Mouse (Mus musculus) CD4-positive helper T cell, adult 2 months (primary cell): ENCODE data around the gene Rhbdd3.
"Not testable (repeated sequence)": the region's sequence is repeated elsewhere in the genome, so short reads cannot be mapped to it uniquely, and the experiment has no call there.

ENCODE experiments used
- DNase-seq: peaks from one replicate; pipeline ENCODE4 v3.0.0-alpha.2; 2012; ENCODE audit warnings: low read depth, missing footprints, low spot score

Gene Rhbdd3

DNA sequence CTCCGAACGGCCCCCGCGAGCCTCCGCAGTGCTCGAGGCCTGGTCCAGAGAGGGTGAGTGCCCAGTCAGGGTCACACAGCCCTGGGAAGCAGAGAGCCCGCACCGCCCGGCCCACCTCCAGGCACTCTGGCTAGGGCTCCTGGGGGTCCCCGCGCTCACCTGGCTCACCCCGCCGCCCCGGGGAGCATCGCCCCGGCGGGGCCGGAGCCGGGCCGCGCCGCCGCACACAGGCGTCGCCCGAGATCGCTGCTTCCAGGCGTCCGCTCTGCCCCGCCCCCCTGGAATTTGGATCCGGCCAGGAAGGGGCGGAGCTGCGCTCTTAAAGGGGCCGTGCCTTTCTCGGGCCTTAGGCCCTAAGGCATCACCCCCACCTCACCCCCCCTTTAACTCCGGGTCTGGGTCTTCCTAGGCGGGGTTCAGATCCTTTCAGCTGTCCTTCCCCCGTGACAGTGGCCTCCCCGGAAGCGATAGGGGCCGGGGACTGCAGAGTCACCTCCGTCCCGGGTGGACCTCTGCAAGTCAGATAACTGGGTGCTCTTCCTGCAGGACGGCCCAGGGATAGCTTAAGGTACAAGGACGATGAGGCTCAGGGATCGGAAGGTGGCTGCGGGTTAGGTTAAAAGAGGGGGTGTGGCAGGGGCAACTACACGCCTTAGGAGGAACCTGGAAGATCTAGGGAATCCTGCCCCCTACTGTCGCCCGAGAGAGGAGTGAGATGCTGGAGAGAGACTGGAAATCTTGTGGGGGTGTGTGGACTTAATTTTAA, 33.5 kb upstream of the Rhbdd3 start, which contains the start of gene Gas2l1:
Gas2l1 (minus strand) TSS at position 272 of the 766 bp plus-strand sequence.
- peak; percentile 67 for DNase-seq

DNA sequence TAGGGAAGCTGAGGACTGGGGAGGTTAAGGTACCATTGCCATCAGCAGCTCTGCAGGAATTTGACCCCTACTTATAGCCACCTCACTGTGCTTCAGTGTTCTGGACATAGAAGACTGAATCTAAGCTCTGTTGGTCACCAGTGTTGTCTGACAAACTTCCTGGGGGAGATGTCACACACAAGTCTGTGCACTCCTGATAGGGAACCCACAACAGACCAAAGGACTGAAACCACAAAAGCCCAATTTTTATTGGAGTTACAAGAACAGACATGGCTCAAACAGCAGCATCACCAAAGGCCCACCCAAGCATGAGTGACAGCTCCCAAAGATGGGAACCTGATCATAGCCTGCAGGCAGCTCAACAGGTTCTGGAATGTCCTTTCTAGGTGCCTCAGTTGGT, 31.7 kb upstream of the Rhbdd3 start:
- no peak for DNase-seq

DNA sequence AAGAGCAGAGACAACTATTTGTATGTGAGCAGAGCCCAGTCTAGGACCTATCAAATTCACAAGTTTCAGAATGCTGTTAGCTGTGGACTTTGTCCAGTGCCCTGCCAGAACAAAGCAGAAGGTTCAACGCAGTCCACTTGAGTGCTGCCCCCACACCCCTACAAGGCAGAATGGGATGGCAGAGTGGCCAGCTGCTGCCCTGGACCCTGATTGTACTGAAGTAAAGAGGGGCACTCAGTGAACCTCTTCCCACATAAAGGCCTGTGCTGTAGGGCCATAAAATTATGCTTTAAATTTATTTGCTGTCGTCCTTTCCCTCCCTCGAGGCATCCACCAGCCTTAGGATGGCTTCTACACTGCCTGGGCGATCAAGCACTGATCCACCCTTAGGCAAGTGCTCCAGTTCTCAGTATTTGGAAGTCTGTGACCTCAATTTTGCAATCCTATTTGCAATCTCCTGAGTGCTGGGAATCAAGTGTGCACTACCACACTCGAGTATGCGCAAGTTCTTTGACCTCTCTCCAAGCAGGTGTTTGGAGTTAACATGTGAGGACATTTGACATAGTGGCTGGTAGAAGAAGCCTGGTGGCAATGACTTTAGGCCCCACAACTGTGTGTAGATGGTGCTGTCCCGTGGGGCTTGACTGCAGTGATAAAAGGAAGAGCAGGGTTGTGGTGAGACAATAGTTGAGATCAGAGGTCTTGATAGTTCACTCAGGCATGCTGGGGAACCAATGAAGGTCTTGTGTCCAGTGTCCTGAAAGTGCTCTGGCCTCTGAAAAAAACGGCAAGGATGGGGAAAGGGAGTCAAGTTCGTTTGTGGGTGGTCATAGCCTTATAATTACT, 30.4 kb upstream of the Rhbdd3 start:
- no peak for DNase-seq

DNA sequence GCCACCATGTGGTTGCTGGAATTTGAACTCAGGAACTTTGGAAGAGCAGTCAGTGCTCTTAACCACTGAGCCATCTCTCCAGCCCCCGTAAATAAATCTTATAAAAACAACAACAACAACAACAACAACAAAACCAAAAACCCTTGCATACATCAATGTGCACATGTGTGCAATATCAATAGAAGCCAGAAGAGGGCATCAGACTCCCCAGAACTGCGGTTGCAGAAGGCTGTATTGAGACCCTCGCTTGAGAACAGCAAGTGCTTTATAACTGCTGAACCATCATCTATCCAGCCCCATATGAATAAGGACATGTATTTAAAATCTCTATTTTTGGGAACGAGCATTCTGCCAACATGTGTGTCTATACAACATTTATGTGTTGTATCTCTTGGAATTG, 23.8 kb upstream of the Rhbdd3 start:
- peak; percentile 33 for DNase-seq

DNA sequence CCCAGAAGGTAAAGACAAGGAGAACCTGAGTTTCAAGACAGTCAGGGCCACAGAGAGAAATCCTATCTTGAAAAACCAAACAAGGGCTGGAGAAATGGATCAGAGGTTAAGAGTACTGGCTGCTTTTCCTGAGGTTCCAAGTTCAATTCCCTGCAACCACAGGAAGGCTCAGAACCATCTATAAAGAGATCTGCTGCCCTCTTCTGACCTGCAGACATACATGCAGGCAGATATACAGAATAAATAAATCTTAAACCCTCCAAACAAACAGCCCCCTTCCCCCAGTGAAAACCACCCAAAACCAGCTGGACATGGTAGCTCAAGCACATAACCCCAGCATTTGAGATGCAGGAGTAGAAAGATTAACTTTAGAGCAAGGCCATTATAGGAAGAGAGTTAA, 23.0 kb upstream of the Rhbdd3 start:
- no peak for DNase-seq

DNA sequence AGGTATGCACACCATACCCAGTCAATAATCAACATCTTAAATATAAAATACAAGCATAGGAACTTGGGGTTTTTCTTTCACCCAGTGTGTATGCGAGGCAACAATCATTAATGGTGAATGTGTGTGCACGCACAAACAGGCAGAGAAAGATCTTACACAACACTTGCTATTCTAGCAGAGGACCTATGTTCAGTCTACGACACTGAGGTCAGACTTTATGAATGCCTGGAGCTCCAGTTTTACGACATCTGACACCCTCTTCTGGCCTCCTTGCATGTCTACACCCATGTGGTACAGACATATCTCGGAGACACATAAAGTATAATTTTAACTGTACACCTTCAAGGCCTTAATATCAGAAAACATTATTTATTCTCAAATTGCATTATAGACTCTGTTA, 21.9 kb upstream of the Rhbdd3 start:
- DNase-seq = not testable (repeated sequence)

DNA sequence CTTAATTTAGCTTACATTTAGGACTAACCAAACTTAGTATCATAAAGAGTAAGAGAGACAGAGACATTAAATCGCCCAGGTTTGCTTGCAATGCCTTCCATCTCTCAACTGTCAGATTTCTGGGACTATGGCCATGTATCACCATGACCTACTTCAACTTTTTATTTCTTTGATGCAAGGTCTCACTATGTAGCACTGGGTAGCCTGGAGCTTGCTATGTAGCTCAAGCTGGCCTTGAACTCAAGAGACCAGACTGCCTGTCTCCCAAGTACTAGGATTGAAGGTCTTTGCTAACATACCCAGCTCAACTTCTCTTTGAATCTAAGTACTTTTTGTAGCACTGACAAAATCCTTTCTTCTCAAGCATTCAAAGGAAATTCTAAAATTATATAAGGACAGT, 9.6 kb upstream of the Rhbdd3 start:
- DNase-seq = no peak

DNA sequence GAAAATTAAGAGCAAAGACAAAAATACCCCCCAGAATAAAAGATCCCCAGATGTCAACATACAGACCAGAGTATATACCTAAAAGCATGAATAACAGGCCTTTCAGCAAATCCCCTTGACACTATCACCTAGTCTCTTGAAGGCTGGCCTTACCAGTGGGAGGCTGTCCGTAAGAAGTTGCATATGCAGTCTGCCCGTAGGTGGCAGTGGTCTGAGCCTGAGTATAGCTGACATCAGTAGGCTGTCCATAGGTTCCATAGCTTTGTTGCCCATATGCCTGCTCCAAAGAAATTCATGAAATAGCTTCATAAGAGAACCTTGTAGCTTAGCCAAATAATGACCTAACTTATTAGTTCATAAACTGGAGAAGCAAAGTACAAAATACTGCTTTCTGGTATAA, 7.0 kb upstream of the Rhbdd3 start:
- DNase-seq = no peak

DNA sequence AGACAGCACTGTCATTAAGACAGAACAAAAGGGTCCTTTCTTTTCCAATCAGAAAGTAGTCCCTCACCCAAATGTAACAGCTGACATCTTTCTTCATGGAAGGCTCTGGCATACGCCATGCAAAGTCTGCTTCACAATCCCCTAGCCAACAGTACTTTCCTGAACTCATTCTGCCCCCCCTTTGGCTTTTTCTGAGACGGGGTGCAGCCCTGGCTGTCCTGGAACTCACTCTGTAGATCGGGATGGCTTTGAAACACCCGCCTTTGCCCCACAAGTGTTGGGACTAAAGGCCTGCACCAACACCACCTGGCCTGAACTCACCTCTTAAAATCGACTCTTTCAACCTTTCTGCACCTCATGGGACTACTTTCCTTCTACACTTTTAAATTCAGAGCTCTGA, 2.8 kb upstream of the Rhbdd3 start:
- DNase-seq = no peak

DNA sequence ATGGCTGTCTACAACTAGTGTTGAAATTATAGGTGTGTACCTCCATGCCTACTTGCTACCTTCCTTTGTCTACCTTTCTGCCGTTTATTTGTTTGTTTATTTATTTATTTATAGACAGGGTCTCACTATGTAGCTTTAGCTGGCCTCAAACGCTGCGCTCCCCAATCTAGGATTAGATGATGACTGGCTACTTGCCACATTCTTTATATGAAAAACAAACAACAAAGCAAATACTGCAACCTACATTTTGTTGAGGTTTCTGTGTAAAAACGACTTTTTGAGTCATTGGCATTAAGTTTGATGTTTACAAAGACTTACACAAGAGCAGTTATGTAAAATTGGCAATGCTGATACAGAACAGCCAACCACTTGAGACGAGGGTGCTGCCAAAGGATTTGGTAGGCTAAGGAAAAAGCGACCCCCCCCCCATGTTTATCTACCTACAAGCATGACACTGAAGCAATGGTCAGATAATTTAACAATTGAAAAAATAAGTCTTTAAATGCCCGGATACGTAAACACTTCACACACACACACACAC, 2.2 kb upstream of the Rhbdd3 start:
- peak; percentile 21 for DNase-seq

DNA sequence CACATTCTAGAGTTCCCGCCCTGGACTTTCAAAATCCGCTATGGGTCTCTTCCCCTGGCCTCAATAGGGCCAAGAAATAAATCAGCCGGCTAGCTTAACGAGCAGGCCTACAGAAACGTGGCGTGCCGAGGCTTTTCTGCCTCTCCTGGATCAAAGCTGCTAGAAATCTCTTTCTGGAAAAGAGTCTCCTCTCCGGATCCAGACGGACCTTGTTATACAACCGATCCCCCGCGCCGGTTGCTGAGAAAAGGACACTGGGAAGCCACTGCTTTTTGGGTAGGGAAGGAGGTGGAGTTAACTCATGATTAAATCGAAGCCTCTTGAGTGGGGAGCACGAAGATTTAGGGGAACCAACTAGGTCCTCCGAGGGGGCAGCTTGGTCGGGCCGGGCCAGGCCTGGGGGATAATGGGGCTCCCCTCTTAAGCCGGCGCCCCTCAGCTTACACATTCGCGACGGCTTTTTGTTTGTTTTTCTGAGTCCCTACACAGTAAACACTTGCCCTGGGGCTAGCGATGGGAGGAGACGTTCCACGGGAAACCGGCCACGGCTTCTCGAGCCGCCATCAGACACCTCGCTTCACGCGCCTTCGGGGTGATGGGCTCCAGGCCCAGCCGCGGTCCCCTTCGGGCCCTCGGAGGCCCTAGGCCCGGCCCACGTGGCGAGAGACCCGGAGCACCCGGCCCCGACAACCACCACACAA, 541 bp upstream of the Rhbdd3 start:
- no peak for DNase-seq

DNA sequence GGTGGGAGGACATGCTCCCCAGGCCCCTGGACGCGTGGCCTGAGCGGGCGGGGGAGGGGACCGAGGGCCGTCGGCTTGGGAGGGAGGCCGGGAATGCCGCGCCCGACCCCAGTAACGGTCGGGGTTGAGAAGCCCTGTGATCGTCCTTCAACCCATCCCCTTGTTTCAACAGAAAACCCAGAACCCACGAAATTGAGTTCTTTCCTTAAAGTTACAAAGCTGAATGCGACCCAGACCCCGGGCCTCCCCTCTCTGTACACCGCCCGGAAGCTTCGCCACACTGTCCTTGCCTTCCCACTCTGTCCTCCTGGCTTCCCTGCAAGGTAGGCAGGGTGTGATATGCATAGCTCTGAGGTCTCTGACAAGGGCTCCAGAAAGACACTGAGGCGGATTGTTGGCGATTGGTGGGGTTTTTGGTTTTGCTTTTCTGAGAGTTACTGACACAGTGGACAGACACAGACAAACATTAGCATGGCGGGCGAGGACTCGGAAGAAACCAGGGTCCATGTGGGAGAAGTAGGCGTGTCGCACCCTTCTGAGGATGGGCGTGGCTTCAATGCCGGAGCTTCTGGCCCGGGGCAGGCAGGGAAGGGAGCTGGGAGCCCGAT, 954 bp downstream of the Rhbdd3 start:
- DNase-seq = peak; percentile 78

DNA sequence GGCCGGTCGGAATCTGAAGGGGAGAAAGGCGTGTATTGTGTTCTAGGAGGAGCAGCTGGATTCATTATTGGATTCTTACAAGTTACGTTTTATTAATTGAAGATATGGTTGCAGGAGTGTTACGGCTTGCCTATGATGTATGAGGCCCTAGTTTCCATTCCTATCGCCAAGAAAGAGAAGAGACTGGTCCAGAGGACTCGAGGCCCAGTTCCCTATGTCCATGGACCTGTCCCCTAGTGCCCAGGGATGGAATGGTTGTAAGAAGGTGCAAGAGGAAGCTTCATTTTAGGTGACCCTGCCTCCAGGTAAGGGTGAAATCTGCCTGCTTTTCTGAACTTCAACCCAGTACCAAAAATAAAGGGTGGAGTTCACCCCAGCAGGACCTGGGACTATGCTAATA, 1.6 kb downstream of the Rhbdd3 start:
- DNase-seq = no peak

DNA sequence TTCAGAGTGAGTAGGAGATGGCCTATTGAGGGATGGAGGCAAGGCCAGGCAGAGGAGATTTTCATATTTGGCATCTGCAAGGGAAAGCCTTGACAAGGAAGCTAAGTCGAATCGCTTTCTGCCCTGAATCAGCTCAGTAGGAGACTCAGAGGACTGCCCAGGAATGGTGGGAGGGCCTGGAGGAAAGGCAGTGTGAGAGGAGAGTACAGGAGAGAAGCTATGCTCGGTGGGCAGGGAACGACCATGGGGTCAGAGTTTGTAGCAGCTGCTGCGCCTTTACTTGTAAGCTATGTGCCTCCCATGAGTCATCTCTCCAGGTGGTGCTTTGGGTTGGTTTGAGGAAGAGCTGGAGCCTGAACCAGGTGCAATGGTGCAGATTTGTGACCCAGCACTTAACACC, 2.1 kb downstream of the Rhbdd3 start:
- DNase-seq = no peak

DNA sequence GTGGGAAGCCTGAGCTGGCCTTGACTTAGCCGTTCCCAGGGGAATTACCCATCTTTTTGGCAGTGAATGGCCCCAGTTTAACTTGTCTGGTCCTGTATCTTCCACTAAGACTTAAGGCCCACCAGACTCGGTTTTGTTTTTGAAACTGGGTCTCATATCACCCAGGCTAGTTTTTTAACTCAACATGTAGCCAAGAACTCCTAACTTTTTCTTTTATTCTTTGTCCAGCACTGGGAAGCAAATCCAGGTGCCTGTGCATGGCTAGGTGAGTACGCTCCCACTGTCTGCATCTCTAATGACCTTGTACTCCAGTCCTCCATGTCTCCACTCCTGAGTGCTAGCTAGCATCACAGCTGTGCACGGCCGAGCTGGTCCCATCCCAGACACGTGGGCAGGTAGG, 2.9 kb downstream of the Rhbdd3 start:
- no peak for DNase-seq

DNA sequence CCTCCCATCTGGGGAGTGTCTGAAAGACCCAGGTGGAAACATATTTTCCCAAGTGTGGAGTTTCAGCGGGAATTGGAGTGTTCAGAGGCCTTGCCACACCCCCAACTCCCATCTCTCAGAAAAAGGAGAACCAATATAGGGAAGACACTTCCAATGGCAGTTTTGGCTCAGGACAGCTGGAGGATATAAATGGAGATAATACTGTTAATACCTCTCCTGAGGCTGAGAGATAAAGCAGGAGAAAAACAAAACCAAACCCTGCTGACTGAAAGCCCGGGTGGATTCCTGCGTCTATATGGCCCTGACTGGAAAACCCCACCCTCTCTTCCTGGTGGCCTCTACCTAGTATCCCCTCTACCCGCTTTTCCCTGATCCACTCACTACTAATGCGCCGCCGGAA, 3.7 kb downstream of the Rhbdd3 start:
- no peak for DNase-seq

DNA sequence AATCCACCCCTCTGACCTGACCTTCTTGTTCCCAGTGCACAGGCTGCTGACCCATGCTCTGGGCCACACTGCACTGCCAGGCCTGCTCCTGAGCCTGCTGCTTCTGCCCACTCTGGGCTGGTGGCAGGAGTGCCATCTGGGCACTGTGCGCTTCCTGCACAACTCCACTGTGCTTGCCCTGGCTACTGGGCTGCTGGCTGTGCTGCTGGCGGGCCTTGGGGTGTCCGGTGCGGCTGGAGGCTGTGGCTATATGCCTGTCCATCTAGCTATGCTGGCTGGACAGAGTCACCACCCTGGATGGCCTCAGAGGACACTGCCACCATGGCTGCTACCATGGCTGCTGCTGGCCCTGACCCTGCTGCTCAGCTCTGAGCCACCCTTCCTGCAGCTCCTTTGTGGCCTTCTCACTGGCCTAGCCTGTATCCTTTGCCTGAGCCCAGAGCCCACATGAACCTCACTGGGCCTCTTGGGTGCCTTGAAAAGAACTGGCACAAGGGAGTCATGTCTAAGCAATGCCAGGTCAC, 5.3 kb downstream of the Rhbdd3 start:
- no peak for DNase-seq

DNA sequence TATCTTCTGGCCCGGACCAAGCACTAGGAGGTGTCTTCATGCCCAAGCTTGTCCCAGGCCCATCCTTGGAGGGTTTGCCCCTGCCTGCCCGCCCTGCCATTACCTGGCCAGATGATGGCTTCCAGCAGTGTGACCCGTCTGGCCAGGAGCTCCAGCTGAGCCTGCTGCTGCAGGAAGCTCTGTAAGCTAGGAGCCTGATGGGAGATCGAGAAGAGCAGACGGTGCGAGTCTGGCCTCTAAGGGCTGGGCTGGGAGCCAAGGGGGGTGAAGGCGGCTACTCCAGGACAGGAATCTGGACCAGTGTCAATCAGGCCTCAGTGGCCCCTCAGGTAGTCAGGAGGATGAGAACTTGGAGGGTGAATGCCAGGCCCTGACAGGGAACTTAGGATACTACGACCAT, 10.7 kb downstream of the Rhbdd3 start:
- no peak for DNase-seq

DNA sequence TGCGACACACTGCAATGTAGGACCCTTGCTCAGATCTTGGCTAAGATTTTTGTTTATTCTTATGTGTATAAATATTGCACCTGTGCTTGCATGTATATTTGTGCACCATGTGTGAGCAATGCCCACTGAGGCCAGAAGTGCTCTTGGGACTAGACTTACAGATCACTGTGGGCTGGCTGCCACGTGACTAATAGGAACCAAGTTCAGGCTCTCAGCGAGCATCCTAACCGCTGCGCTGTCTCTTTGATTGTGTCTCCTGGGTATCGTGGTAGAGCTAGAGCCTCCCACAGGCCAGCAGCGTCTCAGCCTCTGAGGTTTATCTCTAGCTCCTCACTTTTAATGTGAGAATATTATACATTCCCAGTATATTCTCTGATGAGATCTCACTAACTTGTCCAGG, 14.9 kb downstream of the Rhbdd3 start:
- no peak for DNase-seq

DNA sequence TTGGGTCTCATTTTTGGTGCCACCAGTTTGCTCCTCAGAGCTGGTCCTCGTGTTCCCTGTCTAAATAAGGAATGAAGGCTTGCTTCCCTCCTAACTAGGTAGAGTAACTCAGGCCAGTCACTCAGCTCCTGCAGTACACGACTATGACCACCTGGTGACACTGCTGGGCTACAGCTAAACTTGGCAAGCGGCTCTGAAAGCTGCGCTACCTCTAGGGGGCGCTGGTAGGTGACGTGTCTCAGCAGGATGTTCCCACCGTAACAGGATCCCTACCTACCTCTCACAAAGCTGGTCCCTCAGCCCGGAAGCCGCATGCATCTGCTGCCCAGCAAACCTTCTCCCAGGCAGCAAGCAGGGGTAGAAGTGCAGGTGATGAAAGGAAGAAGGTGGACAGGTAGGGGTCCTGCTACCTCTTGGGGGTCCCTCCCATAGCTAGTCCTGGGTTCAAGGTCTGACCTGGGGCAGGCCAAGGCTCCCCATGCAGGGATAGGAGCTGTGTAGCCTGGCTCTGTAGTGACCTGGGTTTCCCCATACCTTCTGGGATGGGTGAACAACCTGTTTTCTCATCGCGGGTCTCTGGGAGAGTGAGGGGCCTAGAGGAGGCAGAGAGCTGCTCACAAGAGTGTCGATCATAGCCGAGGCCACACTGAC, 16.3 kb downstream of the Rhbdd3 start:
- peak; percentile 91 for DNase-seq

DNA sequence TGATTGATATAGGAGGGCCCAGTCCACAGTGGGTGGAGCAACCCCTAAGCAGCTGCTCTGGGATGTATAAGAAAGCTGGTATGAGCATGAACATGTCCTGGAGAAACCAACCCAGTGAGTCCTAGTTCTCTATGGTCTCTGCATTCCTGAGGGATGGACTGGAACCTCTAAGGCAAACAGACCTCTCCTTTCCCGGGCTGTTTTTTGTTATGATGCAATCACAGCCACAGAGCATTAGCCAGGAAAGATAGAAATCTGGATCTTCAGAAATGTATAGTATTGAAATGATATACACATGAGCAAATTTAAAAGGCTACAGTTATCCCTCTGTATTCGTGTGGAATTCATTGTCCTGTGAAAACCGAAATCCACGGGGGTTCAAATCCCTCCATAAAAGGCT, 27.0 kb downstream of the Rhbdd3 start:
- DNase-seq = no peak
